Mouse (Mus musculus) forelimb bud, embryonic 11.5 days (tissue): ENCODE data around the gene Trip13.
A peak's percentile ranks its signal among the peaks of the same experiment; 100 is the strongest.

Experiments
- DNase-seq: peaks from one replicate; pipeline ENCODE4 v3.0.0-alpha.2; 2012; ENCODE audit warnings: low read depth, low spot score

The Trip13 gene

GRCm38 (mm10) chr13:73886601-73887000 is 51.0 kb downstream of the Trip13 start:
- no peak for DNase-seq

- no peak for DNase-seq
These were observed 51.5 kb downstream of the Trip13 start for GRCm38 (mm10) chr13:73886066-73886465.

GRCm38 (mm10) chr13:73885656-73886055 is 51.9 kb downstream of the Trip13 start:
- no peak for DNase-seq

GRCm38 (mm10) chr13:73881347-73881746 is 56.2 kb downstream of the Trip13 start:
- DNase-seq: no peak

GRCm38 (mm10) chr13:73879824-73880223 is 57.8 kb downstream of the Trip13 start:
- peak; percentile 32 for DNase-seq

- DNase-seq: no peak
These were observed 65.4 kb downstream of the Trip13 start for GRCm38 (mm10) chr13:73872159-73872558.
